In the genomic region with DNA sequence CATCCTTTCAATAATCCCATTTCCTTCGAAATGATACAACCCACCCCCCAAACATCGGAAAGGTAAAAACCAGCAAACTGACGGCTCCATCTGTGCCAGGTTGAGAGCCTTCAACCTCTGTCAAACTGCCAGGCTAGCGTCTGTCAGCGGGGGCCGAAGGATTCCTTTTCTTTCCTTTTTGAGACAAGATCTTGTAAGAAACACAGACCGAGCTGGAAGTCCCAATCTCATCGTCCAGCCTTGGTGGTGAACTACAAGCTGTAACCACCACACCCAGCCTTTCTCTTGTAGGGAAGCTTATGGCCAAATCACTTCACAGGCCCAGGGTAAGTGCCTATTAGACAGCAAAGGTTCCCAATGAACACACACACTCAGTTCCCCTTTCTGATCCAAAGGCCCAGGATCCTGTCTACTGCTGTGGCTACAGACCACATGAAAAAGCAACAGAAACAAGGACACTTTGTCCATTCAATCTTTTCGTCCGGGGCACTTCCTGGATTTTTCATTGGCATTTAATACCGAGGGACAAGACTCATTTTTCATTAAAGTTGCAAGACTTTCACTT, we compare ENCODE assay signal across 9 mouse cellular contexts. TPM values are rescaled to one million over a fixed set of nuclear protein-coding genes. Genes with fewer than 3 reads are reported as not detected.
A peak's percentile ranks its signal among the peaks of the same experiment; 100 is the strongest.
DNase-seq lines count a peak whose midpoint lies in the region; ATAC-seq lines count a peak whose summit lies in the region.
"Had no signal": no experiment of that assay in that cellular context is flagged by ENCODE, and none has a peak within 500 bp of the region (broad histone marks: within the 10 kb centered on the region; RNA-seq: fewer than 3 reads in every experiment).

No protein-coding gene starts in this region.

- H3K36me3 ChIP-seq in liver, embryonic 12.5 days, result peaks cover 4% of the 10 kb centered on the region; the same call in 1 of the 2 replicates
- H3K36me3 ChIP-seq in liver, embryonic 11.5 days (ENCODE audit: control insufficient read depth, insufficient read depth, low read length), result no peaks in the 10 kb centered on the region
- peaks cover 4% of the 10 kb centered on the region for H3K36me3 ChIP-seq in heart, embryonic 16.5 days (ENCODE audit: control insufficient read depth, insufficient read depth)
- H3K36me3 ChIP-seq in midbrain, embryonic 15.5 days (replicated peaks), result no peaks in the 10 kb centered on the region
- H3K36me3 ChIP-seq: limb, embryonic 13.5 days had no signal

- 67% methylated on average over 11 of the region's 11 CpGs for WGBS in liver, embryonic 12.5 days (ENCODE audit: insufficient replicate concordance)
- WGBS in liver, embryonic 11.5 days, result 66% methylated on average over 11 of the region's 11 CpGs
- WGBS in heart, embryonic 16.5 days, result 48% methylated on average over 11 of the region's 11 CpGs
- 70% methylated on average over 11 of the region's 11 CpGs for WGBS in midbrain, embryonic 15.5 days

- H3K9ac ChIP-seq in liver, embryonic 12.5 days, result no peak overlapping the region
- H3K9ac ChIP-seq in liver, embryonic 11.5 days (ENCODE audit: low read depth, low read length), result no peak overlapping the region
- H3K9ac ChIP-seq in heart, embryonic 16.5 days (ENCODE audit: low read length), result peak overlapping the region; percentile 97
- peak overlapping the region; percentile 9; the same call in 1 of the 2 replicates for H3K9ac ChIP-seq in midbrain, embryonic 15.5 days
- H3K9ac ChIP-seq: limb, embryonic 13.5 days had no signal

- peaks cover 52% of the 10 kb centered on the region for H3K27me3 ChIP-seq in liver, embryonic 12.5 days (replicated peaks)
- H3K27me3 ChIP-seq in liver, embryonic 11.5 days (replicated peaks; ENCODE audit: control insufficient read depth, insufficient read depth, low read length), result peaks cover 40% of the 10 kb centered on the region
- H3K27me3 ChIP-seq in heart, embryonic 16.5 days (ENCODE audit: control insufficient read depth, insufficient read depth, low read length), result 0 out of 2 replicates have a peak, but pooled peaks cover 2% of the 10 kb centered on the region
- H3K27me3 ChIP-seq in midbrain, embryonic 15.5 days (replicated peaks), result no peaks in the 10 kb centered on the region

- H3K4me3 ChIP-seq in liver, embryonic 12.5 days, result no peak overlapping the region
- H3K4me3 ChIP-seq in liver, embryonic 11.5 days (ENCODE audit: low read depth, low read length), result no peak overlapping the region
- H3K4me3 ChIP-seq in heart, embryonic 16.5 days (ENCODE audit: low read length), result peak overlapping the region; percentile 85
- peak overlapping the region; percentile 62 for H3K4me3 ChIP-seq in midbrain, embryonic 15.5 days

- peak; percentile 44 for DNase-seq in adrenal gland, adult 2 months
- no peak for DNase-seq in adrenal gland, adult 18-20 months (ENCODE audit: low spot score in 2 of 2)
- no peak for DNase-seq in liver, embryonic 11.5 days (ENCODE audit: low spot score)

- H3K4me2 ChIP-seq in liver, embryonic 12.5 days, result 0 out of 2 replicates have a peak overlapping the region, but pooled peaks have one; percentile 99
- no peak overlapping the region for H3K4me2 ChIP-seq in liver, embryonic 11.5 days
- peak overlapping the region; percentile 88 for H3K4me2 ChIP-seq in heart, embryonic 16.5 days (ENCODE audit: low read depth, low read length)
- H3K4me2 ChIP-seq in midbrain, embryonic 15.5 days, result peak overlapping the region; percentile 87

- H3K4me1 ChIP-seq in liver, embryonic 12.5 days, result peaks cover 48% of the 10 kb centered on the region
- 0 out of 2 replicates have a peak, but pooled peaks cover 2% of the 10 kb centered on the region for H3K4me1 ChIP-seq in liver, embryonic 11.5 days (replicated peaks; ENCODE audit: control insufficient read depth, insufficient read depth, low read length)
- H3K4me1 ChIP-seq in heart, embryonic 16.5 days (ENCODE audit: control insufficient read depth, insufficient read depth, low read length), result peaks cover 4% of the 10 kb centered on the region; the same call in 1 of the 2 replicates
- H3K4me1 ChIP-seq in midbrain, embryonic 15.5 days, result peaks cover 37% of the 10 kb centered on the region

- ATAC-seq in liver, embryonic 12.5 days, result no peak
- no peak for ATAC-seq in liver, embryonic 11.5 days (replicated peaks; ENCODE audit: low FRiP score)
- ATAC-seq in heart, embryonic 16.5 days (replicated peaks; ENCODE audit: extremely low read depth, insufficient read depth, low FRiP score), result no peak
- no peak for ATAC-seq in midbrain, embryonic 15.5 days (replicated peaks)
- no peak for ATAC-seq in megakaryocyte-erythroid progenitor cell, adult 5-6 weeks (replicated peaks; ENCODE audit: low FRiP score, low TSS enrichment, poor library complexity, severe bottlenecking)
- ATAC-seq in activated CD4-positive, CD25-positive, alpha-beta regulatory T cell, adult 4 months, result no peak

- no peaks in the 10 kb centered on the region for H3K9me3 ChIP-seq in liver, embryonic 12.5 days (replicated peaks)
- H3K9me3 ChIP-seq in liver, embryonic 11.5 days (ENCODE audit: control insufficient read depth, low read length), result no peaks in the 10 kb centered on the region
- no peaks in the 10 kb centered on the region for H3K9me3 ChIP-seq in heart, embryonic 16.5 days (replicated peaks; ENCODE audit: control insufficient read depth, low read length)
- H3K9me3 ChIP-seq in midbrain, embryonic 15.5 days, result no peaks in the 10 kb centered on the region
- H3K9me3 ChIP-seq: limb, embryonic 13.5 days had no signal

- no peak overlapping the region for H3K27ac ChIP-seq in liver, embryonic 12.5 days
- no peak overlapping the region for H3K27ac ChIP-seq in liver, embryonic 11.5 days (ENCODE audit: low read depth, low read length)
- H3K27ac ChIP-seq in heart, embryonic 16.5 days (ENCODE audit: low read length), result peak overlapping the region; percentile 97
- no peak overlapping the region for H3K27ac ChIP-seq in midbrain, embryonic 15.5 days
- H3K27ac ChIP-seq: limb, embryonic 13.5 days had no signal

RNA-seq across cellular contexts. Expression of gene March5, which starts 34.7 kb away (rescaled TPM):
- total RNA-seq in adrenal gland, adult 2 months (2021), result 100 to 1,000 TPM in 1 of 2 experiments, 10 to 100 TPM in 1; 97.0 to 117 TPM
- polyA plus RNA-seq in adrenal gland, adult 2 months (2012; rRNA removed), result 42.9 and 77.8 TPM in 2 replicates
- 100 to 1,000 TPM; 116 to 137 TPM for total RNA-seq in adrenal gland, adult 18-20 months (2021)
- 159 and 164 TPM in 2 replicates for polyA plus RNA-seq in liver, embryonic 12.5 days (2016; fragmentation: Nextera tagmentation; extraction: Ambion mirVana)
- 117 and 130 TPM in 2 replicates for polyA plus RNA-seq in liver, embryonic 11.5 days (2014; fragmentation: Nextera tagmentation; extraction: Ambion mirVana)
- polyA plus RNA-seq in heart, embryonic 16.5 days (2015; fragmentation: Nextera tagmentation; extraction: Ambion mirVana), result 77.0 and 80.2 TPM in 2 replicates
- 101 and 103 TPM in 2 replicates for polyA plus RNA-seq in midbrain, embryonic 15.5 days (2015; fragmentation: Nextera tagmentation; extraction: Ambion mirVana)
- total RNA-seq in megakaryocyte-erythroid progenitor cell, adult 5-6 weeks (2014; fragmentation: Nextera tagmentation), result 138 TPM in 2 replicates
- total RNA-seq in megakaryocyte-erythroid progenitor cell, adult 5-6 weeks (2017), result 77.5 and 90.8 TPM in 2 replicates
- polyA plus RNA-seq in activated CD4-positive, CD25-positive, alpha-beta regulatory T cell, adult 4 months (2017; shearing (Covaris generic)), result 10 to 100 TPM; 12.4 to 12.7 TPM

RNA-seq across cellular contexts. Expression of gene Cpeb3, which starts 35.8 kb away (rescaled TPM):
- 10 to 100 TPM; 17.0 to 17.2 TPM for total RNA-seq in adrenal gland, adult 2 months (2021)
- 26.4 and 31.4 TPM in 2 replicates for polyA plus RNA-seq in adrenal gland, adult 2 months (2012; rRNA removed)
- total RNA-seq in adrenal gland, adult 18-20 months (2021), result 10 to 100 TPM; 14.4 to 15.5 TPM
- 2.6 and 3.2 TPM in 2 replicates for polyA plus RNA-seq in liver, embryonic 12.5 days (2016; fragmentation: Nextera tagmentation; extraction: Ambion mirVana)
- polyA plus RNA-seq in liver, embryonic 11.5 days (2014; fragmentation: Nextera tagmentation; extraction: Ambion mirVana), result 1.3 and 2.0 TPM in 2 replicates
- polyA plus RNA-seq in heart, embryonic 16.5 days (2015; fragmentation: Nextera tagmentation; extraction: Ambion mirVana), result 7.4 and 8.2 TPM in 2 replicates
- 14.1 and 15.1 TPM in 2 replicates for polyA plus RNA-seq in midbrain, embryonic 15.5 days (2015; fragmentation: Nextera tagmentation; extraction: Ambion mirVana)
- total RNA-seq in megakaryocyte-erythroid progenitor cell, adult 5-6 weeks (2014; fragmentation: Nextera tagmentation), result 3.1 and 3.6 TPM in 2 replicates
- 0.80 and 4.1 TPM in 2 replicates for total RNA-seq in megakaryocyte-erythroid progenitor cell, adult 5-6 weeks (2017)
- polyA plus RNA-seq in activated CD4-positive, CD25-positive, alpha-beta regulatory T cell, adult 4 months (2017; shearing (Covaris generic)), result under 1 TPM in 1 of 2 experiments, not detected in 1; 0.09 TPM

Comparison
In these comparisons a context has a peak if more than half of its experiments do, and no peak if none do; other contexts are left out.
1. H3K4me3 ChIP-seq: peak in heart, embryonic 16.5 days (single experiment) and midbrain, embryonic 15.5 days (single experiment); none in liver, embryonic 12.5 days (single experiment) and liver, embryonic 11.5 days (single experiment).
2. H3K9ac ChIP-seq: peak in heart, embryonic 16.5 days (single experiment) and midbrain, embryonic 15.5 days (single experiment); none in liver, embryonic 12.5 days (single experiment) and liver, embryonic 11.5 days (single experiment).